Mouse (Mus musculus) testis, adult 2 months (tissue): ENCODE results near the gene Ssh1.

Experiments
- CTCF ChIP-seq: fragments of 200-500 bp; IDR thresholded peaks from 2 replicates; pipeline ENCODE4 v1.5.1; 2012; ENCODE audit warnings: low read depth, mild to moderate bottlenecking, inconsistent platforms, low read length, moderate library complexity; ENCODE audit not compliant: control insufficient read depth, insufficient read depth, insufficient replicate concordance
- POLR2A ChIP-seq: fragments of 200-500 bp; IDR thresholded peaks from 2 replicates; pipeline ENCODE4 v1.6.1; 2012; ENCODE audit warnings: low read depth, mild to moderate bottlenecking, inconsistent platforms, low read length, moderate library complexity; ENCODE audit not compliant: control insufficient read depth

GRCm38 (mm10) chr5:114032161-114032763 is 38.6 kb upstream of the Ssh1 start:
- TF ChIP-seq CTCF: no peak
- no peak for TF ChIP-seq POLR2A
